Mouse (Mus musculus) limb, embryonic 14.5 days (tissue): Measurements from ENCODE around the gene Ddit4. TPM values are rescaled to one million over a fixed set of nuclear protein-coding genes. Genes with fewer than 3 reads are reported as not detected.

Experiments
- ATAC-seq: fragments of 200-750 bp; cut with Nextera tagmentation; 2 replicates; pipeline ENCODE4 v1.8.0; 2017; ENCODE audit warnings: low read depth, moderate number of reproducible peaks, moderate TSS enrichment; ENCODE audit not compliant: low FRiP score
- DNase-seq: peaks from one replicate; pipeline ENCODE4 v3.0.0-alpha.2; 2015; ENCODE audit warnings: low spot score
- H3K27ac ChIP-seq: fragments of 300-500 bp; sonication (generic); replicated peaks from 2 replicates; pipeline ENCODE4 v1.5.1; 2014; ENCODE audit warnings: low read depth, mild to moderate bottlenecking, low read length, moderate library complexity, mixed read lengths
- H3K27me3 ChIP-seq: fragments of 300-500 bp; sonication (generic); 2 replicates; pipeline ENCODE4 v1.6.1; 2014; ENCODE audit warnings: low read length, mixed read lengths; ENCODE audit not compliant: control insufficient read depth, insufficient read depth
- H3K36me3 ChIP-seq: fragments of 300-500 bp; sonication (generic); 2 replicates; pipeline ENCODE4 v1.6.1; 2014; ENCODE audit warnings: mild to moderate bottlenecking, low read length, moderate library complexity, mixed read lengths; ENCODE audit not compliant: control insufficient read depth, insufficient read depth
- H3K4me1 ChIP-seq: fragments of 300-500 bp; sonication (generic); 2 replicates; pipeline ENCODE4 v1.6.1; 2014; ENCODE audit warnings: antibody characterized with exemption, low read length, mixed read lengths; ENCODE audit not compliant: control insufficient read depth, insufficient read depth
- H3K4me2 ChIP-seq: fragments of 300-500 bp; sonication (generic); replicated peaks from 2 replicates; pipeline ENCODE4 v1.6.1; 2014; ENCODE audit warnings: low read depth, mild to moderate bottlenecking, low read length, moderate library complexity; ENCODE audit not compliant: severe bottlenecking
- H3K4me3 ChIP-seq: fragments of 300-500 bp; sonication (generic); replicated peaks from 2 replicates; pipeline ENCODE4 v1.5.1; 2014; ENCODE audit warnings: low read length
- H3K9ac ChIP-seq: fragments of 300-500 bp; sonication (generic); 2 replicates; pipeline ENCODE4 v1.6.1; 2014; ENCODE audit warnings: mild to moderate bottlenecking, low read depth, low read length, moderate library complexity; ENCODE audit not compliant: severe bottlenecking
- H3K9me3 ChIP-seq: fragments of 300-500 bp; sonication (generic); 2 replicates; pipeline ENCODE4 v1.6.1; 2016; ENCODE audit warnings: low read length; ENCODE audit not compliant: control insufficient read depth
- POLR2A ChIP-seq: fragments of 200-500 bp; IDR thresholded peaks from 2 replicates; pipeline ENCODE4 v1.8.0; 2012; ENCODE audit warnings: inconsistent platforms, mild to moderate bottlenecking, moderate library complexity, borderline replicate concordance; ENCODE audit not compliant: insufficient read depth, insufficient read length; ENCODE audit errors: extremely low read depth
- WGBS: fragments of 180-500 bp; shearing (Covaris S2); extraction: QIAGEN DNeasy Blood & Tissue Kit; methylation state at CpG from one replicate; pipeline ENCODE4 v1.1.7; 2014; 5-methylcytosine and 5-hydroxymethylcytosine counted together
- polyA plus RNA-seq, 2 experiments: library from polyadenylated mRNA; depleted of rRNA in 1 of 2; stranded (reverse) in 1 of 2; unstranded in 1 of 2; fragments of >200 nt; fragmentation: Nextera tagmentation in 1 of 2; extraction: Ambion mirVana in 1 of 2; gene quantifications; 2 replicates each; pipeline versions ENCODE4 v1.2.1 to v1.2.3; 2012 to 2014

Gene Ddit4
- polyA plus RNA-seq, 2 experiments, result 8.6 to 117 TPM

GRCm38 (mm10) chr10:59907080-59907609 lies 44.5 kb downstream of the Ddit4 start:
- Histone ChIP-seq H3K27me3 (no peaks in the 10 kb centered on the region), H3K4me1 (peaks cover 53% of the 10 kb centered on the region), H3K36me3 (no peaks in the 10 kb centered on the region), H3K9ac (no peak overlapping the region), H3K27ac (peak overlapping the region; percentile 6; the same call in 1 of the 2 replicates), H3K4me2 (no peak overlapping the region), H3K4me3 (no peak overlapping the region), H3K9me3 (no peaks in the 10 kb centered on the region)
- DNase-seq, result no peak
- no peak for ATAC-seq
- no peak for TF ChIP-seq POLR2A
- 76% methylated on average over 3 of the region's 3 CpGs for WGBS

GRCm38 (mm10) chr10:59903170-59903569 lies 48.5 kb downstream of the Ddit4 start:
- peak overlapping the region; percentile 1; the same call in 1 of the 2 replicates for H3K27ac ChIP-seq
- DNase-seq, result no peak

DNA sequence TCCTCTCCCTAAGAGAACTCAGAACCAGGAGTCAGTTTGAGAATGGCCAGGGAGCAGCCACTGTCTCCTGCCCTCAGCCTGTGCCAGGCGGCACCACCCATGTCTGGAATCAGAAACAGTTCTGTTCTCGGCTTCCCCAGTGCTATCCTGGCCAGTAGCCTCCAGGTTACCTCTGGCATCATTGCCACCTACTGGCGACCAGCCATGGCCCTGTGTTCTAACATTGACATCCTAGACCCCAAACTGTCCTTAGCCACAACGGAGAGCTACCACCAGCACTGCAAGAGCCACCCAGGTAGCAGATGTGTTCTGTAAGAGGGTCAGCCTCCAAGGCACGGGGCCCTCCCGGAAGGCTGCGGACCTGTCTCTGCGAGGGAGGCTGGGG lies 49.0 kb downstream of the Ddit4 start:
- Histone ChIP-seq H3K9ac (0 out of 2 replicates have a peak overlapping the region, but pooled peaks have one; percentile 28), H3K27ac (peak overlapping the region; percentile 1; the same call in 1 of the 2 replicates), H3K4me3 (no peak overlapping the region), H3K4me1 (peaks cover 54% of the 10 kb centered on the region), H3K27me3 (no peaks in the 10 kb centered on the region), H3K9me3 (no peaks in the 10 kb centered on the region), H3K4me2 (no peak overlapping the region), H3K36me3 (peaks cover 9% of the 10 kb centered on the region)
- TF ChIP-seq POLR2A, result no peak
- DNase-seq, result no peak
- ATAC-seq, result no peak
- 55% methylated on average over 7 of the region's 8 CpGs for WGBS

More at GRCm38 (mm10) chr10:59903170-59903569, 48.5 kb downstream of the Ddit4 start:
- H3K27me3 ChIP-seq, result no peaks in the 10 kb centered on the region
- no peak for ATAC-seq
- H3K4me1 ChIP-seq, result peaks cover 57% of the 10 kb centered on the region
- H3K9ac ChIP-seq, result no peak overlapping the region
- H3K9me3 ChIP-seq, result no peaks in the 10 kb centered on the region
- no peak overlapping the region for H3K4me3 ChIP-seq
- TF ChIP-seq POLR2A, result no peak
- H3K4me2 ChIP-seq, result no peak overlapping the region
- 27% methylated on average over 7 of the region's 7 CpGs for WGBS
- peaks cover 4% of the 10 kb centered on the region; the same call in 1 of the 2 replicates for H3K36me3 ChIP-seq

DNA sequence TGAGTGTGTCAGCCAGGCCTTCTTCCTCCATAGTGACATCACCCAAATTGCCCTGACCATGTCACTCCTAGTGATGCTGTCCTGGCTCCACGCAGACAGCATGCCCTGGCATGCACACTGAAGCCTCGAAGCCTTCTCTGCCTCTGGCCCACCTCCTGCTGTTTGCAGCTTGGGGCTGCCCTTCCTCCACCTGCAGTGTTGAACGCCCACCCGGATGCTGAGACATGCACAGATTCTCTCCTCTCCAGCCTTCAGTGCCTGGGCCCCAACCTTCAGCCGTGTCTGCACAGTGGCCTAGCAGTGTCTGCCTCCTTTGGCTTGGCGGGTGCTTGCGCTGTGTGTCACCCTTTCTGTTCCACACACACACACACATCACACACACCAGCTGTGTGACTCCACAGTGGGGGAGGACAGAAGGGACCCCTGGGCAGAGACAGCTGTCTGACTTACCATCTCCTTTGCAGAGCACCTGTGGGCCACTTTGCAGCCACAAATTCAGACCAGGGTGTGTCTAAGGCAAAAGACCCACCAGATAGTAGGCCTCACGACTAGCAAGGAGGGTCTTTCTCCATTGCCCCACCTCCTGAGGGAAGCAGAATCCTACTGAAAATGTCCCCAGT lies 49.5 kb downstream of the Ddit4 start:
- DNase-seq (no peak), ATAC-seq (no peak)
- Histone ChIP-seq H3K27ac (0 out of 2 replicates have a peak overlapping the region, but pooled peaks have one; percentile 13), H3K9me3 (no peaks in the 10 kb centered on the region), H3K36me3 (peaks cover 14% of the 10 kb centered on the region), H3K27me3 (no peaks in the 10 kb centered on the region), H3K4me2 (no peak overlapping the region), H3K9ac (peak overlapping the region; percentile 28; the same call in 1 of the 2 replicates), H3K4me1 (peaks cover 51% of the 10 kb centered on the region), H3K4me3 (no peak overlapping the region)
- TF ChIP-seq POLR2A, result no peak
- 66% methylated on average over 8 of the region's 8 CpGs for WGBS

DNA sequence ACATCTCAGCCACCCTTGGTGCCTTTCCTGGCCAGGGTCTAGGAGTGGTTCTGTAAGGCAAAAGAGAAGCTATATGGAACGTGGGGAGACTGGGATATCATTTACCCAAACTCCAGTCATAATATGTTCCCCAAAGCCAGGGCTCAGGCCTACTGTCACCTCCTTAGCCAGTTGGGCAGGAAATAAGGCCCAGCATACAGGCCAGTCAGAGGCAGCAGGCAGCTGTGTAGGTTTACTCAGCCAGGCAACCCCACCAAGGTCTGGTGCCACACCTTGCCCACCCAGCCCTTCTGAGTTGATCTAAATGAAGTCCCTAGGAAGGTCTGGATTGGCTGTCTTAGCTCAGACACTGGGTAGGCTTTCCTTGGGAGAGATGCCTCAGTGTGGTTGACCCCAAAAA lies 50.2 kb downstream of the Ddit4 start:
- ATAC-seq (no peak), DNase-seq (no peak)
- peaks cover 53% of the 10 kb centered on the region for H3K4me1 ChIP-seq
- peaks cover 21% of the 10 kb centered on the region for H3K36me3 ChIP-seq
- no peaks in the 10 kb centered on the region for H3K27me3 ChIP-seq
- 71% methylated on average over 1 of the region's 1 CpGs for WGBS
- H3K9me3 ChIP-seq, result no peaks in the 10 kb centered on the region
- H3K4me2 ChIP-seq, result no peak overlapping the region
- H3K4me3 ChIP-seq, result no peak overlapping the region
- H3K27ac ChIP-seq, result no peak overlapping the region
- H3K9ac ChIP-seq, result no peak overlapping the region
- no peak for TF ChIP-seq POLR2A

- Histone ChIP-seq H3K4me1 (peaks cover 53% of the 10 kb centered on the region), H3K27me3 (no peaks in the 10 kb centered on the region), H3K4me2 (no peak overlapping the region), H3K9ac (no peak overlapping the region), H3K4me3 (no peak overlapping the region), H3K36me3 (peaks cover 25% of the 10 kb centered on the region), H3K27ac (no peak overlapping the region), H3K9me3 (no peaks in the 10 kb centered on the region)
- no peak for ATAC-seq
- 51% methylated on average over 4 of the region's 4 CpGs for WGBS
- TF ChIP-seq POLR2A, result no peak
- DNase-seq, result no peak
Observed at GRCm38 (mm10) chr10:59900939-59901338, 50.7 kb downstream of the Ddit4 start.
